Mouse (Mus musculus) heart, adult 2 months (tissue): ENCODE results near the gene Prr15l.

Experiments
- CTCF ChIP-seq: fragments of 200-600 bp; IDR thresholded peaks from 2 replicates; pipeline ENCODE4 v1.8.1; 2022; ENCODE audit warnings: antibody characterized with exemption, mild to moderate bottlenecking, moderate library complexity
- EP300 ChIP-seq: fragments of 200-500 bp; IDR thresholded peaks from 2 replicates; pipeline ENCODE4 v1.6.1; 2011; ENCODE audit warnings: low read depth, low read length, control low read depth; ENCODE audit not compliant: insufficient read depth

- TF ChIP-seq CTCF (no peak), EP300 (no peak)
These were observed 19.3 kb upstream of the Prr15l start for GRCm38 (mm10) chr11:96908594-96908993.
